Mouse (Mus musculus) gastrocnemius, postnatal 4 days (tissue): Measurements from ENCODE around the gene Hyal2. TPM values are rescaled to one million over a fixed set of nuclear protein-coding genes. Genes with fewer than 3 reads are reported as not detected.

Experiments used
- DNase-seq, 2 experiments: peaks; one replicate each; pipeline ENCODE4 v3.0.0; 2021 to 2022; ENCODE audit warnings: low spot score in 2 of 2, mixed read lengths in 2 of 2
- total RNA-seq, 2 experiments: library from RNA; stranded (reverse); gene quantifications; 2 replicates each; pipeline ENCODE4 v1.2.3; 2021

Gene Hyal2
- total RNA-seq, 2 experiments from 2014 or later = 21.8 to 32.0 TPM

GRCm38 (mm10) chr9:107586974-107587832 is 19.5 kb downstream of the Hyal2 start, which contains the start of gene Ifrd2:
Gene Ifrd2 (plus strand): TSS chr9:107587642.
- peak; percentile 77 to 95 for DNase-seq

- DNase-seq = no peak
These were observed 20.3 kb downstream of the Hyal2 start for GRCm38 (mm10) chr9:107587833-107588639.

GRCm38 (mm10) chr9:107590058-107590772 is 22.5 kb downstream of the Hyal2 start:
- no peak for DNase-seq

- no peak for DNase-seq
These were observed 23.0 kb downstream of the Hyal2 start for GRCm38 (mm10) chr9:107590773-107591060.

- DNase-seq = no peak
These were observed 25.6 kb downstream of the Hyal2 start for GRCm38 (mm10) chr9:107593101-107593976.

- no peak for DNase-seq
These were observed 26.7 kb downstream of the Hyal2 start for GRCm38 (mm10) chr9:107594281-107595062.

- no peak for DNase-seq
These were observed 29.1 kb downstream of the Hyal2 start for GRCm38 (mm10) chr9:107596619-107597569.

GRCm38 (mm10) chr9:107598385-107598784 is 30.6 kb downstream of the Hyal2 start:
- DNase-seq = no peak

GRCm38 (mm10) chr9:107599433-107599832 is 31.7 kb downstream of the Hyal2 start:
- no peak for DNase-seq

- no peak for DNase-seq
These were observed 32.1 kb downstream of the Hyal2 start for GRCm38 (mm10) chr9:107599842-107600241.

- no peak for DNase-seq
These were observed 33.0 kb downstream of the Hyal2 start for GRCm38 (mm10) chr9:107600745-107601144.

GRCm38 (mm10) chr9:107601275-107601674 is 33.5 kb downstream of the Hyal2 start:
- DNase-seq = no peak

GRCm38 (mm10) chr9:107602068-107602648 is 34.4 kb downstream of the Hyal2 start:
- peak; percentile 93 to 94 for DNase-seq

GRCm38 (mm10) chr9:107603251-107603650 is 35.5 kb downstream of the Hyal2 start:
- DNase-seq = no peak

GRCm38 (mm10) chr9:107605041-107605661 is 37.4 kb downstream of the Hyal2 start:
- no peak for DNase-seq

GRCm38 (mm10) chr9:107606591-107606990 is 38.8 kb downstream of the Hyal2 start:
- peak in 1 of 2 experiments; percentile 56 for DNase-seq

- DNase-seq = no peak
These were observed 39.3 kb downstream of the Hyal2 start for GRCm38 (mm10) chr9:107607036-107607435.
